Mouse (Mus musculus) heart, adult 2 months (tissue): ENCODE results near the gene Egfr. TPM values are rescaled to one million over a fixed set of nuclear protein-coding genes. Genes with fewer than 3 reads are reported as not detected.

Experiments
- DNase-seq, 2 experiments: peaks; one replicate each; pipeline ENCODE4 v3.0.0; 2021
- H3K27ac ChIP-seq: fragments of 200-600 bp; 2 replicates; pipeline ENCODE4 v1.8.1; 2022
- H3K27me3 ChIP-seq: fragments of 200-500 bp; 2 replicates; pipeline ENCODE4 v1.6.1; 2012; ENCODE audit warnings: mild to moderate bottlenecking, low read length, inconsistent platforms, mixed read lengths; ENCODE audit not compliant: control insufficient read depth, insufficient read depth
- H3K36me3 ChIP-seq: fragments of 200-500 bp; 2 replicates; pipeline ENCODE4 v1.6.1; 2012; ENCODE audit warnings: low read length, inconsistent platforms; ENCODE audit not compliant: control insufficient read depth, insufficient read depth
- H3K4me1 ChIP-seq: fragments of 200-500 bp; 2 replicates; pipeline ENCODE4 v1.6.1; 2011; ENCODE audit warnings: low read length; ENCODE audit not compliant: control insufficient read depth, insufficient read depth
- H3K4me3 ChIP-seq: fragments of 200-600 bp; 2 replicates; pipeline ENCODE4 v1.8.1; 2022
- H3K79me2 ChIP-seq: fragments of 200-500 bp; replicated peaks from 2 replicates; pipeline ENCODE4 v1.6.1; 2012; ENCODE audit warnings: mild to moderate bottlenecking, inconsistent platforms, low read length, moderate library complexity, mixed read lengths; ENCODE audit not compliant: control insufficient read depth, insufficient read depth
- H3K9ac ChIP-seq: fragments of 200-500 bp; 2 replicates; pipeline ENCODE4 v1.6.1; 2012; ENCODE audit warnings: low read depth, mild to moderate bottlenecking, control low read depth, inconsistent platforms, low read length, mixed read lengths
- CTCF ChIP-seq: fragments of 200-600 bp; IDR thresholded peaks from 2 replicates; pipeline ENCODE4 v1.8.1; 2022; ENCODE audit warnings: antibody characterized with exemption, mild to moderate bottlenecking, moderate library complexity
- EP300 ChIP-seq: fragments of 200-500 bp; IDR thresholded peaks from 2 replicates; pipeline ENCODE4 v1.6.1; 2011; ENCODE audit warnings: low read depth, low read length, control low read depth; ENCODE audit not compliant: insufficient read depth
- POLR2A ChIP-seq: fragments of 200-500 bp; IDR thresholded peaks from 2 replicates; pipeline ENCODE4 v1.6.1; 2011; ENCODE audit warnings: mild to moderate bottlenecking, low read depth, low read length, control low read depth; ENCODE audit not compliant: insufficient read depth
- WGBS: fragments of 180-500 bp; shearing (Covaris S2); methylation state at CpG from one replicate; pipeline ENCODE4 v1.1.7; 2018; 5-methylcytosine and 5-hydroxymethylcytosine counted together
- intact Hi-C: fragments of 180-260 bp; cut with DNase I; formaldehyde crosslinking; loops from one replicate; pipeline ENCODE4 v1.15.1; 2025
- polyA plus RNA-seq: library from polyadenylated mRNA; depleted of rRNA; stranded (reverse); fragments of >200 nt; gene quantifications from 2 replicates; pipeline ENCODE4 v1.2.3, GENCODE M21; 2012
- total RNA-seq, 2 experiments: library from RNA; stranded (reverse); gene quantifications; 2 replicates each; pipeline ENCODE4 v1.2.3; 2021

Egfr gene
- total and polyA plus RNA-seq, 3 experiments = 4.4 to 10.5 (median 4.9) TPM

GRCm38 (mm10) chr11:16888086-16888485 is 136.1 kb downstream of the Egfr start:
- DNase-seq = no peak
- no peak for TF ChIP-seq CTCF
- no peak for TF ChIP-seq POLR2A
- no peak for TF ChIP-seq EP300
- Histone ChIP-seq H3K4me3 (no peak overlapping the region), H3K27ac (no peak overlapping the region), H3K27me3 (no peaks in the 10 kb centered on the region), H3K79me2 (no peaks in the 10 kb centered on the region), H3K36me3 (no peaks in the 10 kb centered on the region), H3K9ac (no peak overlapping the region), H3K4me1 (no peaks in the 10 kb centered on the region; the same call in 1 of the 2 replicates)
- intact Hi-C loops = no loop called here

DNA sequence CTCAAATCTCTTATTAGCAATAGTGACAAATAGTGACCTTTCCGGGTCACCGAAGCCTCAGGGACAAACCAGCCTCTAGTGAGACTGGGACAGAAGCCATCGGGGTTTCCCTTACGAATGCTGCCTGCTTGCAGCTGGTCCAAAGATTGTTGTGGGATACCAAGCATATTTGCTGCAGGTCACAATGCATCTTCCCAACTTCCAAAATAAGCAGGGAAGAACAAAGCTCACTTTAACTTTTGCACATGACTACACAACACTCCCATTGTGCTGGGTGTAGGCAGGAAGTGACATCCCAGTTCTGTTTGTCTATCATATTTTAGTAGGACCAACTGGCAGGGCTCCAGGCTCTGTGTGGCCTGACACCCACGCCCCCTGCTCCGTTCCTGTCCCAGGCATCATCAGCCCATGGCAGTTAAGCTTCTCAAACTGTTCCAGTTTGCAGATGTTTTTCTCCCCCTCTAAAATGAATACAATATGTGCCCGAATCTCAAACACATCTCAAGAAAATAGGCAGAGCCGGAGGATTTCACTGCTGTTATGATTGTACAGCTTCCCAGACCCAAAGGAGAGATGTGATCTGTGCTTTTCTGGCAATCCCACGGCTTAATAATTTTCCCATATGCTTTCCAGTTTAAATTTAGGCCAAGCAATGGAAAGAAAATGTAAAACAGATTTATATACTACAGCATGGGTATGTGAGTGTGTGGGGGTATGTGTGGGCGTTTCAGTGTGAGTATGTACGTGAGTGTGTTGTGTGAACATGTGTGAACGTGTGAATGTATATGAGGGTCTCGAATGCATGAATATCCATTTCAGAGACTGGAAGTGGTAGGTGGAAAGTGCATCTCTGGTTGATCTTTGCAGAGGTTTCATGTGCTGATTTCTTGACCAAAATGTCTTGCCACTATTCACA is 143.7 kb downstream of the Egfr start:
- H3K79me2 ChIP-seq = no peaks in the 10 kb centered on the region
- H3K36me3 ChIP-seq = no peaks in the 10 kb centered on the region
- H3K27ac ChIP-seq = no peak overlapping the region
- DNase-seq = no peak
- intact Hi-C loops = no loop called here
- H3K4me3 ChIP-seq = no peak overlapping the region
- no peak overlapping the region for H3K9ac ChIP-seq
- H3K4me1 ChIP-seq = peaks cover 3% of the 10 kb centered on the region
- 59% methylated on average over 13 of the region's 13 CpGs for WGBS
- no peaks in the 10 kb centered on the region for H3K27me3 ChIP-seq
- no peak for TF ChIP-seq CTCF

DNA sequence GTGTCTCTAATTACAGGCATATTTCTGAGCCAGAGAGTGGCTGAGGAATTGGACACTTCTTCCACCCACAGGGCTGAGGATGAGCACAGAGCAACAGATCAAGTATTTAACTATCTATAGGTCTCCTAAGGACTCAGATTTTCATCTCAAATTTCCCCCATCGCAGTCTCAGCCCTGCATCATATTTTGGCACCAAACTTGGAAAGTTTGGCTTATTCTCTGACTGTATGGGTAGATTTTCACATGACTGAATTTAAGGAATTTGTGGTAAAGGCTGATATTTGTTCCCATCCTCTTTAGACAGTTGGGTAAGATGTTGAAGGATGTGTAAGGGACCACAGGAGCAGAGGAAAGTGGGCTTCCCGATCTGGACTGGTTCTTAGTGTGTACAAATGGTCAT is 145.7 kb downstream of the Egfr start:
- no peak overlapping the region for H3K9ac ChIP-seq
- H3K36me3 ChIP-seq = no peaks in the 10 kb centered on the region
- no peaks in the 10 kb centered on the region for H3K79me2 ChIP-seq
- WGBS = 82% methylated on average over 2 of the region's 2 CpGs
- no peak for DNase-seq
- H3K4me1 ChIP-seq = peaks cover 3% of the 10 kb centered on the region
- intact Hi-C loops = no loop called here
- TF ChIP-seq POLR2A (no peak), EP300 (no peak), CTCF (no peak)
- no peak overlapping the region for H3K27ac ChIP-seq
- no peak overlapping the region for H3K4me3 ChIP-seq
- H3K27me3 ChIP-seq = no peaks in the 10 kb centered on the region

GRCm38 (mm10) chr11:16900182-16900581 is 148.2 kb downstream of the Egfr start:
- H3K9ac ChIP-seq = no peak overlapping the region
- no peak overlapping the region for H3K4me3 ChIP-seq
- H3K27ac ChIP-seq = no peak overlapping the region
- H3K27me3 ChIP-seq = no peaks in the 10 kb centered on the region
- no peak for TF ChIP-seq CTCF
- H3K79me2 ChIP-seq = no peaks in the 10 kb centered on the region
- 94% methylated on average over 1 of the region's 1 CpGs for WGBS
- no peak for DNase-seq
- intact Hi-C loops = no loop called here
- H3K4me1 ChIP-seq = peaks cover 3% of the 10 kb centered on the region
- H3K36me3 ChIP-seq = no peaks in the 10 kb centered on the region

GRCm38 (mm10) chr11:16900653-16901416 is 148.8 kb downstream of the Egfr start:
- no peak overlapping the region for H3K4me3 ChIP-seq
- H3K4me1 ChIP-seq = no peaks in the 10 kb centered on the region
- DNase-seq = no peak
- 71% methylated on average over 8 of the region's 8 CpGs for WGBS
- no peak overlapping the region for H3K27ac ChIP-seq
- no peaks in the 10 kb centered on the region for H3K79me2 ChIP-seq
- intact Hi-C loops = no loop called here
- no peaks in the 10 kb centered on the region for H3K27me3 ChIP-seq
- no peaks in the 10 kb centered on the region for H3K36me3 ChIP-seq
- no peak overlapping the region for H3K9ac ChIP-seq
- TF ChIP-seq CTCF (no peak), EP300 (no peak), POLR2A (no peak)

DNA sequence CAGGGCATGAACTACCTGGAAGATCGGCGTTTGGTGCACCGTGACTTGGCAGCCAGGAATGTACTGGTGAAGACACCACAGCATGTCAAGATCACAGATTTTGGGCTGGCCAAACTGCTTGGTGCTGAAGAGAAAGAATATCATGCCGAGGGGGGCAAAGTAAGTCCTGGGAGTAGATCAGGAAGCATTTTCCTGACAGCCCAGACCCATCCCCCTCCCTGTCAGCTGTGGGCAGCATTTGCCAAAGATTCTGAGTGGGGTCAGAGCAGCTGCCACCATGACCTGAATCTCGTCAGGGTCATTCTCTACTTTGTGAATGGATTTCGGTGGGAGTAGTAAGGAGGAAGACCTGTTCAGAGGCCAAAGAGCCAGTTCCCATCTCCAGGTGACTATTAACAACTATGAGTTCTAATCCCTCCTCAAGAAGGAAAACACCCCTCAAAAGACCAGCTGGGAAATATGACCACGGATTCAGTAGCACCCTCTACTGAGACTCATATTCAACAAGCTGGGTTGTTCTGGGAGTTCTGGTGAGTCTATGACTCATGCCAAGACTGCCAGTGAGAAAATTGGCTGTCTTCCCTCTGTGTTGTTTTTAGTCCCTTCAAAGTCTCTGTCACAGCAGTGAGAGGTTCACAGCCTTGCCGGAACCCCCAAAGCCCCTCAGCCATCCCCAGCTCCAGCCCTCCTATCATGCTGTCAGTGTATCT is 152.5 kb downstream of the Egfr start:
- H3K9ac ChIP-seq = no peak overlapping the region
- WGBS = 64% methylated on average over 8 of the region's 8 CpGs
- no peak overlapping the region for H3K27ac ChIP-seq
- peaks cover 2% of the 10 kb centered on the region; the same call in 1 of the 2 replicates for H3K36me3 ChIP-seq
- intact Hi-C loops = no loop called here
- H3K27me3 ChIP-seq = no peaks in the 10 kb centered on the region
- peak in 1 of 2 experiments; percentile 11 for DNase-seq
- H3K4me3 ChIP-seq = no peak overlapping the region
- TF ChIP-seq CTCF (no peak), EP300 (no peak), POLR2A (no peak)
- H3K4me1 ChIP-seq = no peaks in the 10 kb centered on the region
- no peaks in the 10 kb centered on the region for H3K79me2 ChIP-seq
